15 mouse cellular contexts compared by ENCODE assay signal in the genomic region with DNA sequence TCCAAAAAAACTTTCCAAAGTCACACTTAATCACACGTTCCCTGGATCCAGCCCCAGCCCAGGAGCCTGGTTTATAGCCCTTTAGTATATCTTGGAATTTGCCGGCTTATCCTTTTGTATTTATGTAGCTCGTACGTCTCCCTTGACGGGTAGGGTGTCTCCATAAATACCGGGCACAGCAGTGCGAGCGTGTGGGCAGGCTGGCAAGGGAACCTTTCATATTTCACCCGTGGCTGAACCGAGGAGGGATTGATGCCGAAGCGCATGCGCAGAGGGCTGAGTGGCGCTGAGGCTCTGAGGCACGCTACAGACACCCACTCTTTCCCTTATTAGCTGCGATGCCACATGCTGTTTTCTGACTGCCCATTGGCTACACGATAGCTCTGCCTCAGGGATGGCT.
DNase-seq lines count a peak whose midpoint lies in the region; ATAC-seq and TF ChIP-seq lines count a peak whose summit lies in the region.
"Had no signal": no experiment of that assay in that cellular context is flagged by ENCODE, and none has a peak within 500 bp of the region (broad histone marks: within the 10 kb centered on the region; RNA-seq: fewer than 3 reads in every experiment).

No protein-coding gene starts in this region.

- H3K36me3 ChIP-seq in limb, embryonic 14.5 days (ENCODE audit: control insufficient read depth, insufficient read depth, low read length), result no peaks in the 10 kb centered on the region
- H3K36me3 ChIP-seq in limb, embryonic 10.5 days, result no peaks in the 10 kb centered on the region
- no peaks in the 10 kb centered on the region for H3K36me3 ChIP-seq in thymus, adult 2 months (ENCODE audit: control insufficient read depth, insufficient read depth, low read length)
- H3K36me3 ChIP-seq: forebrain, embryonic 15.5 days; hindbrain, embryonic 12.5 days; liver, embryonic 12.5 days; neural tube, embryonic 12.5 days had no signal

- H3K9ac ChIP-seq in limb, embryonic 14.5 days (ENCODE audit: low read depth, low read length, severe bottlenecking), result no peak overlapping the region
- H3K9ac ChIP-seq: forebrain, embryonic 15.5 days; hindbrain, embryonic 12.5 days; liver, embryonic 12.5 days; neural tube, embryonic 12.5 days had no signal

- no peak overlapping the region for H3K27ac ChIP-seq in limb, embryonic 14.5 days (replicated peaks; ENCODE audit: low read depth, low read length)
- H3K27ac ChIP-seq in limb, embryonic 10.5 days, result no peak overlapping the region
- no peak overlapping the region for H3K27ac ChIP-seq in thymus, adult 2 months (ENCODE audit: control insufficient read depth, insufficient read depth, low read length)
- H3K27ac ChIP-seq: forebrain, embryonic 15.5 days; heart, adult 2 months; hindbrain, embryonic 12.5 days; liver, embryonic 12.5 days; macrophage; neural tube, embryonic 12.5 days had no signal

- ATAC-seq in limb, embryonic 14.5 days (ENCODE audit: low FRiP score, low read depth), result no peak
- ATAC-seq: forebrain, embryonic 15.5 days; liver, embryonic 12.5 days had no signal

- DNase-seq in limb, embryonic 14.5 days (ENCODE audit: low spot score), result peak; percentile 20
- DNase-seq in limb, embryonic 10.5 days (ENCODE audit: low spot score), result no peak
- DNase-seq in cerebellum, postnatal 14 days, result peak; percentile 63 to 66
- DNase-seq in layer of hippocampus, postnatal 14 days (ENCODE audit: low spot score in 2 of 2), result peak; percentile 26 to 31
- peak; percentile 58 to 65 for DNase-seq in right cerebral cortex, postnatal 10 days (ENCODE audit: low spot score in 2 of 2)
- DNase-seq in ovary, postnatal 10 days (ENCODE audit: low spot score), result no peak
- no peak for DNase-seq in thymus, adult 2 months
- DNase-seq: heart, adult 2 months; kidney, adult 8-10 months had no signal

- H3K27me3 ChIP-seq in limb, embryonic 14.5 days (ENCODE audit: control insufficient read depth, insufficient read depth, low read length), result no peaks in the 10 kb centered on the region
- no peaks in the 10 kb centered on the region for H3K27me3 ChIP-seq in limb, embryonic 10.5 days (ENCODE audit: low read depth, poor library complexity, severe bottlenecking)
- no peaks in the 10 kb centered on the region for H3K27me3 ChIP-seq in thymus, adult 2 months (ENCODE audit: control insufficient read depth, insufficient read depth, low read length)
- H3K27me3 ChIP-seq: CH12.LX; forebrain, embryonic 15.5 days; hindbrain, embryonic 12.5 days; liver, embryonic 12.5 days; neural tube, embryonic 12.5 days had no signal

- no peaks in the 10 kb centered on the region for H3K4me1 ChIP-seq in limb, embryonic 14.5 days (ENCODE audit: control insufficient read depth, insufficient read depth, low read length)
- H3K4me1 ChIP-seq in limb, embryonic 10.5 days, result no peaks in the 10 kb centered on the region
- H3K4me1 ChIP-seq in thymus, adult 2 months (replicated peaks; ENCODE audit: control insufficient read depth, insufficient read depth, low read length), result no peaks in the 10 kb centered on the region
- H3K4me1 ChIP-seq: hindbrain, embryonic 12.5 days; liver, embryonic 12.5 days; neural tube, embryonic 12.5 days had no signal

- no peaks in the 10 kb centered on the region for H3K9me3 ChIP-seq in limb, embryonic 14.5 days (ENCODE audit: control insufficient read depth, low read length)
- H3K9me3 ChIP-seq in limb, embryonic 10.5 days (replicated peaks), result no peaks in the 10 kb centered on the region
- H3K9me3 ChIP-seq: forebrain, embryonic 15.5 days; hindbrain, embryonic 12.5 days; neural tube, embryonic 12.5 days had no signal

- TF ChIP-seq POLR2A in limb, embryonic 14.5 days (IDR thresholded peaks at IDR 0.05; ENCODE audit: borderline replicate concordance, extremely low read depth, insufficient read depth, insufficient read length), result no peak
- TF ChIP-seq POLR2A in thymus, adult 2 months (IDR thresholded peaks at IDR 0.05; ENCODE audit: control insufficient read depth, extremely low read depth, insufficient read depth, low read length, poor library complexity), result no peak

- H3K4me3 ChIP-seq in limb, embryonic 14.5 days (replicated peaks; ENCODE audit: low read length), result no peak overlapping the region
- H3K4me3 ChIP-seq in limb, embryonic 10.5 days, result no peak overlapping the region
- H3K4me3 ChIP-seq in thymus, adult 2 months (ENCODE audit: control insufficient read depth, insufficient read depth, low read length), result no peak overlapping the region
- H3K4me3 ChIP-seq: forebrain, embryonic 15.5 days; heart, adult 2 months; hindbrain, embryonic 12.5 days; liver, embryonic 12.5 days; neural tube, embryonic 12.5 days had no signal

- H3K4me2 ChIP-seq in limb, embryonic 14.5 days (replicated peaks; ENCODE audit: low read depth, low read length, severe bottlenecking), result no peak overlapping the region
- H3K4me2 ChIP-seq: forebrain, embryonic 15.5 days; hindbrain, embryonic 12.5 days; liver, embryonic 12.5 days; neural tube, embryonic 12.5 days had no signal

- TF ChIP-seq CTCF in thymus, adult 2 months (IDR thresholded peaks at IDR 0.05; ENCODE audit: borderline replicate concordance, control insufficient read depth, extremely low read depth, insufficient read depth, low read length, poor library complexity), result no peak

- 81% methylated on average over 17 of the region's 17 CpGs for WGBS in limb, embryonic 14.5 days
- WGBS in limb, embryonic 10.5 days, result 89% methylated on average over 17 of the region's 17 CpGs
- WGBS in thymus, adult 2 months, result 92% methylated on average over 17 of the region's 17 CpGs

Comparison
In these comparisons a context has a peak if more than half of its experiments do, and no peak if none do; other contexts are left out.
1. DNase-seq: peak in limb, embryonic 14.5 days (single experiment), cerebellum, postnatal 14 days (2 of 2), layer of hippocampus, postnatal 14 days (2 of 2) and right cerebral cortex, postnatal 10 days (2 of 2); none in limb, embryonic 10.5 days (single experiment), ovary, postnatal 10 days (single experiment) and thymus, adult 2 months (single experiment).